Mouse (Mus musculus) left cerebral cortex, postnatal 4 days (tissue): ENCODE measurements around the gene Naa35. TPM values are rescaled to one million over a fixed set of nuclear protein-coding genes. Genes with fewer than 3 reads are reported as not detected.
"Not testable (repeated sequence)": the region's sequence is repeated elsewhere in the genome, so short reads cannot be mapped to it uniquely, and the experiment has no call there.

Source experiments
- DNase-seq: peaks from one replicate; pipeline ENCODE4 v3.0.0-alpha.2; 2022
- intact Hi-C: fragments of 180-260 bp; cut with DNase I; formaldehyde crosslinking; loops from one replicate; pipeline ENCODE4 v1.15.1; 2025
- total RNA-seq, 2 experiments: library from RNA; stranded (reverse); gene quantifications; 2 replicates each; pipeline ENCODE4 v1.2.3; 2021

Gene Naa35
- total RNA-seq, 2 experiments from 2014 or later: 129 to 143 TPM

GRCm38 (mm10) chr13:59572549-59572948 is 12.5 kb upstream of the Naa35 start:
- intact Hi-C loops: no loop called here

GRCm38 (mm10) chr13:59580954-59581353 is 4.1 kb upstream of the Naa35 start:
- DNase-seq: no peak
- intact Hi-C loops: loop anchor here (10.0 kb wide), 1 partner anchor 946 kb away; no protein-coding TSS in a partner anchor

More at GRCm38 (mm10) chr13:59572549-59572948, 12.5 kb upstream of the Naa35 start:
- no peak for DNase-seq

- intact Hi-C loops: loop anchor here (10.0 kb wide), 1 partner anchor 950 kb away; no protein-coding TSS in a partner anchor
- peak; percentile 59 for DNase-seq
Measured at GRCm38 (mm10) chr13:59584481-59584880, 578 bp upstream of the Naa35 start.

GRCm38 (mm10) chr13:59585648-59586005 is 568 bp downstream of the Naa35 start:
- intact Hi-C loops: loop anchor here (10.0 kb wide), 1 partner anchor 951 kb away; no protein-coding TSS in a partner anchor

GRCm38 (mm10) chr13:59587201-59587600 is 2.1 kb downstream of the Naa35 start:
- intact Hi-C loops: loop anchor here (10.0 kb wide), 1 partner anchor 952 kb away; no protein-coding TSS in a partner anchor
- DNase-seq: no peak

More at GRCm38 (mm10) chr13:59585648-59586005, 568 bp downstream of the Naa35 start:
- peak; percentile 45 for DNase-seq

GRCm38 (mm10) chr13:59589672-59590071 is 4.6 kb downstream of the Naa35 start:
- intact Hi-C loops: loop anchor here (10.0 kb wide), 1 partner anchor 955 kb away; no protein-coding TSS in a partner anchor

GRCm38 (mm10) chr13:59590691-59591090 is 5.6 kb downstream of the Naa35 start:
- DNase-seq: no peak
- intact Hi-C loops: no loop called here

More at GRCm38 (mm10) chr13:59589672-59590071, 4.6 kb downstream of the Naa35 start:
- no peak for DNase-seq

GRCm38 (mm10) chr13:59592058-59592457 is 7.0 kb downstream of the Naa35 start:
- DNase-seq, intact Hi-C loops: not testable (repeated sequence)

- intact Hi-C loops: no loop called here
- DNase-seq: no peak
Measured at GRCm38 (mm10) chr13:59592630-59593029, 7.6 kb downstream of the Naa35 start.

- DNase-seq: no peak
- intact Hi-C loops: no loop called here
Measured at GRCm38 (mm10) chr13:59603096-59603495, 18.0 kb downstream of the Naa35 start.

GRCm38 (mm10) chr13:59604511-59604910 is 19.5 kb downstream of the Naa35 start:
- intact Hi-C loops: no loop called here
- no peak for DNase-seq

GRCm38 (mm10) chr13:59605221-59605922 is 20.3 kb downstream of the Naa35 start:
- no peak for DNase-seq
- intact Hi-C loops: no loop called here

- intact Hi-C loops: no loop called here
- no peak for DNase-seq
Measured at GRCm38 (mm10) chr13:59609885-59610284, 24.8 kb downstream of the Naa35 start.

- DNase-seq: no peak
- intact Hi-C loops: no loop called here
Measured at GRCm38 (mm10) chr13:59610437-59610836, 25.4 kb downstream of the Naa35 start.

GRCm38 (mm10) chr13:59613868-59614267 is 28.8 kb downstream of the Naa35 start:
- intact Hi-C loops: no loop called here
- DNase-seq: no peak

- no peak for DNase-seq
- intact Hi-C loops: no loop called here
Measured at GRCm38 (mm10) chr13:59615152-59615551, 30.1 kb downstream of the Naa35 start.

GRCm38 (mm10) chr13:59615554-59615953 is 30.5 kb downstream of the Naa35 start:
- intact Hi-C loops: no loop called here
- DNase-seq: no peak

GRCm38 (mm10) chr13:59618463-59618862 is 33.4 kb downstream of the Naa35 start:
- DNase-seq: no peak
- intact Hi-C loops: no loop called here

- intact Hi-C loops: no loop called here
Measured at GRCm38 (mm10) chr13:59621643-59622489, 36.8 kb downstream of the Naa35 start.

GRCm38 (mm10) chr13:59624389-59624788 is 39.3 kb downstream of the Naa35 start:
- intact Hi-C loops: no loop called here
- no peak for DNase-seq

More at GRCm38 (mm10) chr13:59621643-59622489, 36.8 kb downstream of the Naa35 start:
- no peak for DNase-seq

- no peak for DNase-seq
- intact Hi-C loops: no loop called here
Measured at GRCm38 (mm10) chr13:59624903-59625302, 39.8 kb downstream of the Naa35 start.
